Mouse (Mus musculus) midbrain, embryonic 14.5 days (tissue): ENCODE results near the gene Clic4. TPM values are rescaled to one million over a fixed set of nuclear protein-coding genes. Genes with fewer than 3 reads are reported as not detected.
"Not testable (repeated sequence)": the region's sequence is repeated elsewhere in the genome, so short reads cannot be mapped to it uniquely, and the experiment has no call there.

Source experiments
- ATAC-seq: fragments of 200-750 bp; cut with Nextera tagmentation; 2 replicates; pipeline ENCODE4 v1.8.0; 2017; ENCODE audit warnings: moderate number of reproducible peaks, moderate library complexity; ENCODE audit not compliant: low FRiP score, low TSS enrichment
- DNase-seq: peaks from one replicate; pipeline ENCODE4 v3.0.0-alpha.2; 2015
- H3K27ac ChIP-seq: fragments of 300-500 bp; sonication (generic); replicated peaks from 2 replicates; pipeline ENCODE4 v1.5.1; 2014; ENCODE audit warnings: mild to moderate bottlenecking, low read depth, low read length, moderate library complexity
- H3K27me3 ChIP-seq: fragments of 300-500 bp; sonication (generic); 2 replicates; pipeline ENCODE4 v1.6.1; 2014; ENCODE audit warnings: low read length, control low read depth, mixed read lengths; ENCODE audit not compliant: control insufficient read depth, insufficient read depth
- H3K36me3 ChIP-seq: fragments of 300-500 bp; sonication (generic); 2 replicates; pipeline ENCODE4 v1.6.1; 2014; ENCODE audit warnings: low read length, control low read depth; ENCODE audit not compliant: control insufficient read depth, insufficient read depth
- H3K4me1 ChIP-seq: fragments of 300-500 bp; sonication (generic); 2 replicates; pipeline ENCODE4 v1.6.1; 2014; ENCODE audit warnings: mild to moderate bottlenecking, antibody characterized with exemption, low read length, control low read depth; ENCODE audit not compliant: control insufficient read depth, insufficient read depth
- H3K4me2 ChIP-seq: fragments of 300-500 bp; sonication (generic); 2 replicates; pipeline ENCODE4 v1.6.1; 2014; ENCODE audit warnings: mild to moderate bottlenecking, low read length, moderate library complexity
- H3K4me3 ChIP-seq: fragments of 300-500 bp; sonication (generic); replicated peaks from 2 replicates; pipeline ENCODE4 v1.5.1; 2014; ENCODE audit warnings: low read depth, low read length
- H3K9ac ChIP-seq: fragments of 300-500 bp; sonication (generic); replicated peaks from 2 replicates; pipeline ENCODE4 v1.6.1; 2014; ENCODE audit warnings: mild to moderate bottlenecking, low read length, moderate library complexity
- H3K9me3 ChIP-seq: fragments of 300-500 bp; sonication (generic); 2 replicates; pipeline ENCODE4 v1.6.1; 2016; ENCODE audit warnings: low read length, control low read depth, mixed read lengths; ENCODE audit not compliant: control insufficient read depth
- WGBS: fragments of 180-500 bp; shearing (Covaris S2); extraction: QIAGEN DNeasy Blood & Tissue Kit; methylation state at CpG from one replicate; pipeline ENCODE4 v1.1.7; 2014; 5-methylcytosine and 5-hydroxymethylcytosine counted together
- polyA plus RNA-seq: library from polyadenylated mRNA; unstranded; fragments of >200 nt; fragmentation: Nextera tagmentation; extraction: Ambion mirVana; gene quantifications from 2 replicates; pipeline ENCODE4 v1.2.1, GENCODE M21; 2014

Clic4 gene
- polyA plus RNA-seq, 1 experiment from 2014 or later = 61.9 TPM

DNA sequence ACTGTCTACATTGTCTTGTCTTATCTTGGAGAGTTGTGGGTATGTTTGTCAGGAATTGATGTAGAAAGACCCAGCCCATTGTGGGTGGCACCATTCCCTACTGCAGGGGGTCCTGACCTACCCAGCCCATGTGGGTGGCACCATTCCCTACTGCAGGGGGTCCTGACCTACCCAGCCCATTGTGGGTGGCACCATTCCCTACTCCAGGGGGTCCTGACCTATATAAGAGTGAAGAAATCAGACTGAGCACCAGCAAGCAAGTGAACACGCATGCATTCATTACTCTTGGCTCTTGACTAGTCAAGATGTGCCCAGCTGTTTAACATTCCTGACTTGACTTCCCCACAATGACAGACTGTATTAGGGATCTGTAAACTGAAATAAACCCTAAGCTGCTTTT is 82.2 kb downstream of the Clic4 start:
- no peak for DNase-seq
- H3K4me3 ChIP-seq = no peak overlapping the region
- no peak for ATAC-seq
- H3K9ac ChIP-seq = no peak overlapping the region
- WGBS = 88% methylated on average over 1 of the region's 1 CpGs
- no peak overlapping the region for H3K4me2 ChIP-seq
- H3K36me3 ChIP-seq = no peaks in the 10 kb centered on the region
- H3K9me3 ChIP-seq = no peaks in the 10 kb centered on the region
- no peaks in the 10 kb centered on the region for H3K27me3 ChIP-seq
- H3K27ac ChIP-seq = no peak overlapping the region
- H3K4me1 ChIP-seq = no peaks in the 10 kb centered on the region

DNA sequence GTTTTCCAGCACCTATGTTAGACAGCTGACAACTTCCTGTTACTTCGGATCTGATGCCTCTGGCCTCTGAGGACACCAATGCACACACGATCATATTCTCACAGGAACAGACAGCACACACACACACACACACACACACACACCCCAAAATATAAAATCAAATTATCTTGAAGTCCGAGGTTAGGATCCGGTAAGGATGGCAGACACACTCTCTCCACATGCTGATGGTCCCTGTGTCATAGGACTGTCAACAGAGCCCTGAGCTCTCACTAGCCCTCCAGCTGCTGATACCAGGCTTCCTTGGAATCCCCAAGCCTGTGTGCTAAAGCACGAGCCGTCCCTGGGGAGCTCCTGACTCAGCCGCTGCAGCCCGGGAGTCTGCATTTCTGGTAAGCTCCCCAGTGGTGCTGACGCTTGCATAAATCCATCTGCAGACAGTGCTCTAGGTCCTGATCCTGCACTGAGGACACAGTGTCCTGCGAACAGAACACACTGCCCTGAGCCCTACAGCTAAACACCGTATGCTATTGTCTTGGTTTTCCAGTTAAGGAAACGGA is 83.1 kb downstream of the Clic4 start:
- ATAC-seq (no peak), DNase-seq (no peak)
- Histone ChIP-seq H3K4me1 (no peaks in the 10 kb centered on the region), H3K4me3 (no peak overlapping the region), H3K9me3 (no peaks in the 10 kb centered on the region), H3K27me3 (no peaks in the 10 kb centered on the region), H3K27ac (no peak overlapping the region), H3K4me2 (no peak overlapping the region), H3K36me3 (no peaks in the 10 kb centered on the region), H3K9ac (no peak overlapping the region)
- WGBS = 81% methylated on average over 12 of the region's 12 CpGs

GRCm38 (mm10) chr4:135184277-135184676 is 88.3 kb downstream of the Clic4 start:
- ATAC-seq, H3K9me3 ChIP-seq, H3K27ac ChIP-seq, H3K9ac ChIP-seq, H3K4me3 ChIP-seq, H3K27me3 ChIP-seq, H3K4me2 ChIP-seq, H3K4me1 ChIP-seq, H3K36me3 ChIP-seq, DNase-seq: not testable (repeated sequence)
- WGBS = over 99% methylated on average over 6 of the region's 13 CpGs

DNA sequence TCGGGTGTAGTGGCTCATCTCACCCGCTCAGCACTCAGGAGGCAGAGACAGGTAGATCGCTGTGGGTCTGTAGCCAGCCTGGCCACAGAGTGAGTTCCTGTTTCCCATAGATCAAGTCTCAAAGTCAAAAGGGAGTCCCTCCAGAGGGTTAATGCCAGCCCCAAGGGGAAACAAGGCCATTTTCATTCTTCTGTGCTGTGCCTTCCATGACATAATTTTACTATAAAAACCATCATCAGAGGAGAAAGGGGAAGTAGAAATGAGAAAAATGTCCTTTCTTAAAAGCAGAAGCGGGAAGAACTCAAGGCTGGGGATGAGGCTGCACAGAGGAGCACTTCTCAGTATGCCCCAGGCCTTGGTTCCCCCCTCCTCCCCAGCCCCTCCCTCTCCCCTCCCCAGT is 90.8 kb downstream of the Clic4 start:
- Histone ChIP-seq H3K9ac (no peak overlapping the region), H3K4me2 (no peak overlapping the region), H3K9me3 (no peaks in the 10 kb centered on the region), H3K27ac (no peak overlapping the region), H3K4me3 (no peak overlapping the region), H3K27me3 (no peaks in the 10 kb centered on the region), H3K4me1 (no peaks in the 10 kb centered on the region), H3K36me3 (no peaks in the 10 kb centered on the region)
- ATAC-seq (no peak), DNase-seq (no peak)
- 93% methylated on average over 4 of the region's 4 CpGs for WGBS

DNA sequence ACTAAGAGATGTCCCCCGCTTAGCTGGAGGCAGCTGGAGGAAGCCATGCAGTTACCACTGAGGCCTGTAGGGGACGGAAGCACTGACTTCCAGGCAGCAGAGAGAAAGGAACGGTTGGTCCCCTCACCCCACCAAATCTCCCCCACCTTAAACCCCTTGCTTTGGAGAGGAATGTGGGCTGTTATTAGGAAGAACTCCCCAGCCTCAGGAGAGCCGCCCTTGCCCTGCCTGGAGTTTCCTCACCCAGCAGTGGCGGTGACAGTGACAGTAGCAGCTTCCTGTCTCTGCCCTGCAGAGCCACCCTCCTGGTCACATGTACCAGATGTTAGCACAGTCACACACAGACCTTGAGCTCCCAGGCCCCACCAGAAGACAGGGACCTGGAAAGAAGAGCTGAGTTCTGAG is 93.5 kb downstream of the Clic4 start:
- peak; percentile 29 for DNase-seq
- no peaks in the 10 kb centered on the region for H3K36me3 ChIP-seq
- WGBS = 26% methylated on average over 5 of the region's 5 CpGs

DNA sequence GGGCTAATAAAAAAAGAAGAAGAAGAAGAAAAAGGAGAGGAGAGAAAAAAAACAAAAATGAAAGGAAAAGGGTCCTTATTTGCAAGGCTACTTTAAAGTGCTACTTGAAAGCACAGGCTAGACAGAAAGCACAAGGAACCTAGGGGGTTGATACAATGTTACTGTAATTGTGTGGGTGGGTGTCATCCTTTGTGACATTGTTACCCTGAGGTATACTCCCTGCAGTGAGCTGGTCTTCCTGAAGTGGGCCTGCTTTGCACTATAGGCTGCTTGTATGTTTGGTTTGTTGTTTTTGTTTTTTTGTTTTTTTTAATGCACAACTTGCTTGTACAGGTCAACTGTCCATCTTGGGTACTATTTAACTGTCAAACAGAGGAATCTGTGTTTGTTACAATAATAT is 95.0 kb downstream of the Clic4 start:
- ATAC-seq = no peak
- H3K27me3 ChIP-seq = peaks cover 7% of the 10 kb centered on the region; the same call in 1 of the 2 replicates
- no peak overlapping the region for H3K27ac ChIP-seq

More for the DNA sequence above, 93.5 kb downstream of the Clic4 start:
- ATAC-seq = no peak
- no peak overlapping the region for H3K9ac ChIP-seq
- H3K4me2 ChIP-seq = no peak overlapping the region
- no peaks in the 10 kb centered on the region for H3K4me1 ChIP-seq
- H3K27ac ChIP-seq = no peak overlapping the region
- no peaks in the 10 kb centered on the region for H3K9me3 ChIP-seq
- H3K4me3 ChIP-seq = no peak overlapping the region
- peaks cover 7% of the 10 kb centered on the region; the same call in 1 of the 2 replicates for H3K27me3 ChIP-seq

GRCm38 (mm10) chr4:135175406-135176120 is 97.1 kb downstream of the Clic4 start:
- H3K27me3 ChIP-seq = peaks cover 7% of the 10 kb centered on the region; the same call in 1 of the 2 replicates
- 4% methylated on average over 38 of the region's 38 CpGs for WGBS

More for the DNA sequence above, 95.0 kb downstream of the Clic4 start:
- Histone ChIP-seq H3K4me2 (no peak overlapping the region), H3K4me1 (no peaks in the 10 kb centered on the region), H3K9ac (no peak overlapping the region), H3K9me3 (no peaks in the 10 kb centered on the region), H3K36me3 (no peaks in the 10 kb centered on the region), H3K4me3 (no peak overlapping the region)
- DNase-seq = no peak

DNA sequence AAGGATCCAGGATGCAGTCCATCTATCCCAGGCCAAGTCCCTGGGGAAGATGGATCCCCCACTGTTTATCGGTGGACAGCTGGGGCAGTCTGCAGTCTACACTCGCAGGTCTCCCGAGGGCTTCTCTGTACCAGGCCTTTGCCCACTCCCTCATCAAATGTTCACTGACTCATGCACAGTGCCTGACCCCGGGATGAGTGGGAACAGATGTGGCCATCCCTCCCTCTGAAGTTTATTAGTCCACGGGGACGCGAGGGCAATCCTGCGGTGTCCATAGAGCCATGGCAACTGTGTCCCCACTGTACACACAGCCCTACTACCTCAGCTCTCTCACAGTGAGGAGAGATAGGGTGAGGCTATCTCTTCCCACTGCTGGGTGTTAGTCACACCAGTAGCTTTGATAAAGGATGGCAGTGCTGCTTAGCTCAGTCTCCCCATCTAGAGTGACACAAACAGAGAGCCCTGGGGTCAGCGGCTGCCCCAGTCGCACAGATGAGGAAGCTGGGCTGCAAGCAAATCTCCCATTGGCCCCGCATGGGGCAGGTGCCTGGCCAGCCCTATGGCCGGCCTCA is 101.2 kb downstream of the Clic4 start:
- H3K36me3 ChIP-seq = no peaks in the 10 kb centered on the region
- 80% methylated on average over 12 of the region's 12 CpGs for WGBS
- H3K4me1 ChIP-seq = peaks cover 8% of the 10 kb centered on the region
- no peak for ATAC-seq
- no peak overlapping the region for H3K27ac ChIP-seq
- H3K27me3 ChIP-seq = peaks cover 31% of the 10 kb centered on the region
- no peak for DNase-seq
- H3K4me2 ChIP-seq = no peak overlapping the region
- H3K9ac ChIP-seq = no peak overlapping the region
- H3K9me3 ChIP-seq = no peaks in the 10 kb centered on the region
- no peak overlapping the region for H3K4me3 ChIP-seq

More at GRCm38 (mm10) chr4:135175406-135176120, 97.1 kb downstream of the Clic4 start:
- DNase-seq = peak; percentile 26
- H3K4me2 ChIP-seq = peak overlapping the region; percentile 53
- H3K9ac ChIP-seq = peak overlapping the region; percentile 31; the same call in 1 of the 2 replicates
- no peaks in the 10 kb centered on the region for H3K4me1 ChIP-seq
- H3K27ac ChIP-seq = no peak overlapping the region
- H3K36me3 ChIP-seq = no peaks in the 10 kb centered on the region
- peak overlapping the region; percentile 24 for H3K4me3 ChIP-seq
- H3K9me3 ChIP-seq = no peaks in the 10 kb centered on the region
- ATAC-seq = no peak

GRCm38 (mm10) chr4:135169501-135169900 is 103.1 kb downstream of the Clic4 start:
- ATAC-seq (no peak), DNase-seq (no peak)
- peaks cover 12% of the 10 kb centered on the region for H3K4me1 ChIP-seq
- no peak overlapping the region for H3K4me3 ChIP-seq
- H3K9me3 ChIP-seq = no peaks in the 10 kb centered on the region
- H3K27me3 ChIP-seq = peaks cover 37% of the 10 kb centered on the region
- no peak overlapping the region for H3K9ac ChIP-seq
- H3K4me2 ChIP-seq = no peak overlapping the region
- no peak overlapping the region for H3K27ac ChIP-seq
- no peaks in the 10 kb centered on the region for H3K36me3 ChIP-seq
- 70% methylated on average over 4 of the region's 4 CpGs for WGBS
